Mouse (Mus musculus): Measurements from ENCODE around the gene Blcap.
A peak's percentile ranks its signal among the peaks of the same experiment; 100 is the strongest.
"Not testable (repeated sequence)": the region's sequence is repeated elsewhere in the genome, so short reads cannot be mapped to it uniquely, and the experiment has no call there.

Gene Blcap

GRCm38 (mm10) chr2:157571224-157571832 is at the start of gene Blcap:
Gene Blcap (minus strand): TSS chr2:157571274.
- ATAC-seq (ENCODE audit: low TSS enrichment), result peak; percentile 34; the same call in 1 of the 2 replicates

DNA sequence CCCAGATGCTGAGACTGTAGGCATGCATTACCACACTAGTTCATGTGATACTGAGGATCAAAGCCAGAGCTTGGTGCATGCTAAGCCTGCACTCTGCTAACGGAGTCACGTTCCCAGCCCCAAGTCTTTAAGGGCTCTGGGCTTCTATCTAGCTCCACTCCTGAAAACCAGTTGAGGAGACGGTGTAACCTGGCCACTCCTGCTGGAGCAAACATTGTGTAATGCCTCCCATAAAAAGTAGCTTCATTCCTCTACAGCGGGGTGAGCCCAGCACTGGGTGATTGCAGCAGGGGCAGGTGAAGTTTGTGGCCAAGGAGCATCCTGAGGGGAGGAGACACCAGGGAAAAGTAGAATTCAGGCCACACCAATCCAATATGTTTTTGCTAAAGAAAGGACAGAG is 47.3 kb upstream of the Blcap start:
- no peak for ATAC-seq (ENCODE audit: low TSS enrichment)

DNA sequence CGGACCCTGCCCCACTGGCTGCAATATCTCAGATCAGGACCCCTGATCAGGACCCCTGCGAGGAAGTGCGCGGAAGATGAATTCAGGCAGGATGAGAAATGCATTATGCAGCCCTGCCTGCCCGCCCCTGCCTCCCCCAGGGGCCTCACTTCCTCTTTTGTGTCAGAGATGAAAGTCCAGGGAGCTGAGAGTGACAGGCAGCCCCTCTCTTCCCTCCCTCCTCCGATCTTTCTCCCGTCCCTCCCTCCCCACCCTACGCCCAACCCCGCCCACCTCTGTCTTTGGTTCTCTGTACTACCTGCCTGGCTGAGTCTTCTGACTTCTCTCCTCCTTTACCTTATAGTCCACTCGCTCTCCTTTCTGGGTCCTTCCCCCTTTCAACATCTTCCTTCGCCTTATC is 42.9 kb upstream of the Blcap start:
- no peak for ATAC-seq (ENCODE audit: low TSS enrichment)

GRCm38 (mm10) chr2:157611735-157612134 is 40.7 kb upstream of the Blcap start:
- ATAC-seq (ENCODE audit: low TSS enrichment), result no peak

DNA sequence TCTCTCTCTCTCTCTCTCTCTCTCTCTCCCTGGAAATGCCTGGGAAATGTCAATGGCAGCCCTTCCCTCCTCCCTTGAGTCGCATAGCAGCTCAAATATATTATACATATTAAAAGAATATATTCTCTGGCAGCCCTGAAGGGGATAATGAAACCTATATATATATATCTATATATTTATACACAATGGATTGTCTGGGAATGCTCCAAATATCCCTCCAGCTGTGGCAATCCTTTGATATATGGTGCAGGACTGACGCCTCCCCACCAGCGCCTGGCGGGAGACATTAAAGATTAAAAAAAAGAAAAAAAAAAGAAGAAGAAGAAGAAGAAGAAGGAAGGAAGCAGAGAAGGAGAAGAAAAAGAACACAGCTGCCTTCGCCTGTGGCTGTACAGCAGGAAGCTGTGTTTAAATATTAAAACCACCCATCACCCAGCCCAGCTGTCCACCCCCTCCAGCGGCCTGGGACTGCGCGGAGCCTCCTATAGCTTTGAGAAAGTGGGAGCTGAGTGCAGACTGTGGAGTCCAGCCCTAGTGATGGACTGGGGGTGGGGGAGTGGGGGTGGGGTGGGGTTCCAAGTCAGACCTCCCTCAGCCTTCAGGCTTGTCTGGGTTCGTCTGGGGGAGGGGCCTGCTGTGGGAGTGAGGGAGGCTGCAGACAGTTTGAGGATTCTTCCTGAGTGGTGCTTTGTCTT is 36.6 kb upstream of the Blcap start:
- ATAC-seq (ENCODE audit: low TSS enrichment), result no peak

- peak; percentile 57; the same call in 1 of the 2 replicates for ATAC-seq (ENCODE audit: low TSS enrichment)
Measured at GRCm38 (mm10) chr2:157605025-157605675, 34.1 kb upstream of the Blcap start.

DNA sequence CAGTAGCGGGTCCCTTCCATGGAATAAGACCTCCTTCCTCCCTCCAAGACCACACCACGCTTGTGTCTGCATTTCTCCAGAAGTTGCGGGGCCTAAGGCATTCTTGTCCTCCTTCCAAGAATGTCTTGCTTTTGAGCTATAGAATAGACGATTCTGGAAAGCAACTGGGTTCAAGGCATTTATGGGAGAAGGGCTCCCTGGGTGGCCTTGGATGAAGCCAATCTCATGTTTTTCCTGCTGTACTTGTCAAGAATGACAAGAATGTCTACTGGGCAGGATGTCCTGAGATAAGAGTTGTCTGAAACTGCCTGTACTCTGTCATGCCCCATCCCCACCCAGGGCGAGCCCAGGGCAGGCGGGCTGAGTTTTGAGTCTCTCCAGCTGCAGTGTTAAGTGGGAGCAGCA is 30.4 kb upstream of the Blcap start:
- ATAC-seq (ENCODE audit: low TSS enrichment), result no peak

DNA sequence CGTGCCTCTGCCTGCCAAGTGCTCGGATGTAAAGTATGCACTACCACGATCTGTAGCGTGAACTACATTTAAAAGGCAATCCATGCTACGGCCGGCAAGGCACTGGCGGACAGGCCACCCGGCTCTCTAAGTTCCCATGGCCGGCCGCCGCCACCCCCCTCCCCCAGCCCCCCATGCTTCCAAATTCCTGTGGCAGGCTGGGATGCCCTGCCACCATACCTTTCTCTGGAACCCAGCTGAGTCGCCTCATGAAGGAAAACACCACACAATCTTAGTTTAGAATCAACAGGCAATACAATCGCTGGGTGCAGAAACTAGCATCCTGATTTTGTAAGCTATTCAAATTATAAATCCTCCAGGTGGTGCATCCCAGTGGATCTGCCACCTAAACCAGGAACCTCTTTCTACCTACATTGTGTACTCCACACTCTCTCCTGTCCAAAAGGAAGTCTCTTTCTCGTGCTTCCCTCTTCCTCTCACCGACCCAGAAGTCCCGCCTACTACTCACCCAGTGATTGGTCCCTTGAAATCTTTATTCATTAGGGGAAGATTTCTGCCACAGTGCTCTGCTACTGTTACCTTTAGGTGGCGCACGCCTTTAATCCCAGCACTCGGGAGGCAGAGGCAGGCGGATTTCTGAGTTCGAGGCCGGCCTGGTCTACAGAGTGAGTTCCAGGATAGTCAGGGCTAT is 25.9 kb upstream of the Blcap start:
- no peak for ATAC-seq (ENCODE audit: low TSS enrichment)

DNA sequence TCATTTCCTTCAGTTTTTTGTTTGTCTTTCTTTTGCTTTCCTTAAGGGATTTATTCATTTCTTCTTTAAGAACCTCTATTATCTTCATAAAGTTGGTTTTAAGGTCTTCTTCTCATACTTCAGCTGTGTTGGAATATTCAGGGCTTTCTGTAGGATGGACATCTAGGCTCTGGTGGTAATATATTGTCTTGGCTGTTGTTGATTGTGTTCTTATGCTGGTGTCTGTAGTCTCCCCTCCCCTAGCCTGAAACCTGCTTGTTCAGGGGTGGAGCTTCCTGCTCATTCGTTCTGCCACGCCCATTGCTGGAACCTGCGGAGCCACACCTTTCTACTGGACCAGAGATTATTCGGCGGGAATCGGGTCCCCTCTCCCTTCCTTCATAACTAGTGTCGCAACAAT is 14.3 kb upstream of the Blcap start:
- not testable (repeated sequence) for ATAC-seq (ENCODE audit: low TSS enrichment)

DNA sequence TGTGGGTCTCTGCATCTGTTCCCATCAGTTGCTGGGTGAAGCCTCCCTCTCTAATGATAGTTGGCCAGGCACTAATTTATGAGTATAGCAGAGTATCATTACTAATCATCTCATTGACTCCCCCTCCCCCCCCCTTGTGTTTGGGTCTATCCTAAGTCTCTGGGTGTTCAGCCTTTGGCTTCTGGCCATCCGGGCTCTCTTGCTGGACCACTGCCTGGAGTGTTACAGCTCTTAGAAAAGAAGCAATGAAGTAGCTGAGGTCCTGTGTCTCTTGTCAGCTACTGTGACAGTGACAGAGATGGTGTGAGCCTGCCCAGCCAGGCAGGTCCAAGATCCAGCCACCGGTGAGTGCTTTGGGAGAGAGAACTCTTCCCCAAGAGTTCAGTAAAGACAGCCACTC is 1.7 kb upstream of the Blcap start:
- ATAC-seq (ENCODE audit: low TSS enrichment), result no peak

GRCm38 (mm10) chr2:157569796-157570485 is 1.1 kb downstream of the Blcap start:
- ATAC-seq (ENCODE audit: low TSS enrichment), result no peak

DNA sequence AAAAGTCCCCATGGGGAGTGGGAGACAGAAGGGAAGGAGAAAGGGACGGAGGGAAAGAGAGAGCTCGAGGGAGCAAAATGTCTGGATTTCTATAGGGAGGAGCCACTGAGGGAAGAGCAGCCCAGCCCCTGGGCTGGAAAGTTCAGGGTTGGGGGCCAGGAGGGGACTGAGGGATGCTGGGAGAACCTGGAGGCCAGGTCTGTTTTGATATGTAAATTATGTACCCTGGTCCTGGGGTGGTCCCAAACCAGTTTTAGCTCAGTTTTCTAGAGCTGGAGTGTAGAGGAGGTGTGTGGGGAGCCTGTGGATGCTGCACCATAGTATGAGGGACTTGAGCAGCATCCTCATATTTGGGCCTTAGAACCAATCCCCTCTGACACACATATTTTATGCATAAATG is 2.2 kb downstream of the Blcap start:
- ATAC-seq (ENCODE audit: low TSS enrichment), result no peak

DNA sequence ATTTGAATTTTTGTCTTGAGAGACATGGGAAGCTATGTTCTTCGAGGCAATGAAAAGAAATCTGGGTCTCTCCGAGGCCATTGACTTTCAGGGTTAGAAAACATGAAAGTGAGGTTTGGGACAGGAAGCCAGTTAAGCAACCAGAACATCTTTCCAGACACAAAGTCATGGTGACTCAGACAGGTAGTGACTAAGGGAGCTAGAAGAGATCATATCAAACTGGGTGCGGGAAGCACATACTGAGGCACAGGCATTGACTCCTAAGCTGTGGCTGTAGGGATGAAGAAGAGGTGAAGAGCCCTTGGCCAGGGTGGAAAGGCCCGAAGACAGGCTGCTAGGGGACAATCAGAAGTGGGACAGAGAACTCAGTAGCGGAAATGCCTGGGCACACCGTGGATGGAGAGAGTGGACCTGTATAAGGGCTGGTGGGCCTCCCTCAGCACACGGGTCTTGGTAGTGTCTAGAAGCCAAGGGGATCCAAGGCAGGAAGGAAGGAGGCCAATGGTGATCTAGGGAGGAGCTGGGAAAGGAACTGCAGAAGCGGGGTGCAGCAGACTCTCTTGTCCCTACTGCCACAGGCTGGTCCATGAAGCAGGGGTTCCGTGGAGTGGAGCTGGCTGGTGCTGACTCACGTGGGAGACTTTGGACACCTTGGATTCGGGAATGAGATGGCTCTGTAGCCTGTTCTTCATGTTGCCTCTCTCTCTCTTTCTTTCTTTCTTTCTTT is 3.7 kb downstream of the Blcap start:
- no peak for ATAC-seq (ENCODE audit: low TSS enrichment)

- peak; percentile 92 for ATAC-seq (ENCODE audit: low TSS enrichment)
Measured at GRCm38 (mm10) chr2:157566260-157566952, 4.7 kb downstream of the Blcap start.

DNA sequence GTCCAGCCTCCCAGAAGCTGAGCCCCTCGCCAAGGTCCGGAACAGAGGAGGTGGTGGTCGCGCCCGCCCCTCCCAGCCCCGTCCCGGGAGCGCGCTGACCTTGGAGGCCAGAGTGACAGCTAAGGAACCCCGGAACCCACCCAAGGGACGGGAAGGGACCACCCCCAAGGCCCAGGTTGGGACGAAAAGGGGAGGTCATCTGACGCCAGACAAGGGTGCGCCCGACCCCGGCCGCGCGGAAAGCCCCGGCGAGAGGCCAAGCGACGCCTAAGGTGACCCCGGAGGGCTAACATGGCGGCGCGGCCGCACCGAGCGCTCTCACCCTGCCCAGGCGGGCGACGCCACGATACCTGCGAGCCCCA is 5.2 kb downstream of the Blcap start:
- no peak for ATAC-seq (ENCODE audit: low TSS enrichment)

DNA sequence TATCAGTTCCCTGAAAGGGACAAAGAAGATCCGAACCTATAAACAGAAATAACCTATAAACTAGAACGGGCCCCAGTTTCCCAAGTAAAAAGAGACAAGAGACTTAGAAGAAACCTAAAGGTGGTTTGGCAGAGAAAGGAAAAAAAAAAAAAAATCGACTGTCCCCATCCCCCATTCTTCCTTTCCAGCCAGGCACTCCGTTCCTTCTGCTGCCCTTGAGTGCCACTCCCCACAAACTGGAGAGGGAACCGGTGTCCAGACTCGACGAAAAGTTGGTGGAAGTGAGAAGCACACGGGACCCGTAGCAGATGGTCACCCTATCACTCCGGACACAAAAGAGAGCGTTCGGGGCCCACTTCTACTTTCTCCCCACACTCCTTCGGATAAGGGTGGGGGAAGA is 5.6 kb downstream of the Blcap start:
- no peak for ATAC-seq (ENCODE audit: low TSS enrichment)

DNA sequence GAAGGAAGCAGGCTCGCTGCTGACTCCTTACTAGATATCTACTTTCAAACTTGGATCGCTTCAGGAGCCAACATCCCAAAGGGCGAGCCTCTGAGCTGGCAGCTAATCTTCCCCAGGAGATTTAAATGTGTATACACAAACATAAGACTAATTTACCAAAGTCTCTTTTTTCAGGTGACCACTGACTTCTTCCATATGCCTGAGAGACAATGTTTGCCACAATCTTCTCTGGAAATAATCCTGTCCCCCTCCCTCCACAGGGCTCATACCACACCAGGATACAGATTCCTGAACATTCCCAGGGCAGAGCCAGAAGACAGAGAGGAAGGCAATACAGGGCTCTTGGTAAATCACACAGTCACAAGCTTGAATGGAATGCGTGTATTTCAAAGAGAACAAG is 6.4 kb downstream of the Blcap start:
- ATAC-seq (ENCODE audit: low TSS enrichment), result no peak

DNA sequence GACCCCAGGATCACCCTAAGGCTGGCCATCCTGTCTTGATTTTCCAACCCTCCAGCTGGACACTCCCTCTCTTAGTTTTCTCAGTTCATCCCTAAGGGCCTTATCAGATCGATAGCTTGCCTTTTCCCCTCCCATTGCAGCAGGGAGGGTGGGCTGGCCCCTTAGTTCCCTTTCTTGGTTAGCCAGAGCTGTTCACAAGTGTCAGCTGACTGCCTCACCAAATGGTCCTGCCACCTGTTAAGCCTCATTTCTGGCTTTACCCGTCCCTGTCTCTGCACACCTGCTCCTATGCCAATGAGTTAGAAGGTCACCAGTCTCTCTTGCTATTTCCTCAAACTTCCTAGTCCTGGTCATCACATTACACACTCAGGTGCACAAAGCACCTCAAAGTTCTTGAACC is 8.0 kb downstream of the Blcap start:
- no peak for ATAC-seq (ENCODE audit: low TSS enrichment)

- ATAC-seq (ENCODE audit: low TSS enrichment), result no peak
Measured at GRCm38 (mm10) chr2:157561165-157561836, 9.8 kb downstream of the Blcap start.

- no peak for ATAC-seq (ENCODE audit: low TSS enrichment)
Measured at GRCm38 (mm10) chr2:157560302-157560701, 10.8 kb downstream of the Blcap start.

Measured in frontal cortex, adult (tissue).